Mouse (Mus musculus): ENCODE results near the gene Pagr1b.

DNA sequence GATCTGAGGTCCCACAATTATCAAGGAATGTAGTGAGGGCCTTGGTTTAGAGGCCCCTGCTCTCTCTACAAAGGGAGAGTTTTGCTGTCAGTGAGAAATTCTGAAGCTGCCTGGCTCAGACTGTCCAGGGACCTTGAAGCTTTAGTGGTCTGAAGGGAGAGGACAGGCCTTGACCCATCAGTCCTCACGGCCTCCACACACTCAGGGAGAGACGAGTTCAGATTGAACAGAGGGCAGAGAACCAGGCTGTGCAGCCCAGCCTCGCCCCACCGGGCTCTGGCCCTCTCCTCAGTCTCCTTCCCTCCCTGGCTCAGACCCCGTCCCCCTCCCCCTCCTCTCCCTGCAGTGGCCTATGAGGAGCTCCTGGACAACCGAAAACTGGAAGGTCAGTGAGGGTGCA lies 48.9 kb downstream of the Pagr1b start:
- TF ChIP-seq CTCF (IDR thresholded peaks at IDR 0.05; ENCODE audit: low read depth) (no peak), EP300 (optimal IDR thresholded peaks at IDR 0.05) (no peak)

Data from stomach, postnatal 0 days (tissue).